Mouse (Mus musculus): ENCODE measurements around the gene Bag2. TPM values are rescaled to one million over a fixed set of nuclear protein-coding genes. Genes with fewer than 3 reads are reported as not detected.

Bag2 gene
- total RNA-seq, 2 experiments from 2014 or later, result 11.6 to 12.9 TPM

DNA sequence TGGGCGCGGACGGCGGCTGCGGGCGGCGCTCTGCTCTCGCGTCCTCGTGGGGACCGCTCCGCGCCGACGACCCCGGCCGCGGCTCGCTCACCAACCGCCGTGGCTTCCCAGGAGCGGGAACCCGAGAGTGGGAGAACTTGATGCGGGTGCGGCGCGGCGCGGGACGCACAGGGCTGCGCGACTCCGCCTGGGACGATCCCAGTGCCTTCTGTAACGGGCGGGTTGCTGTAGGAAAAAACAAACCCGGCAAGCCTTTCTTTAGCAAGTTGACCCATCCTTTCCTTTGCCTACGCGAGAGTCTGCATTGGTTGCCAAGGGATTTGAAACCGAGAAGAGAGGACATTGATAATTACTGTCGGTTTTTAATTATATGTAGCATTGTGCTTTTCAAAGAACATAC is 37.4 kb downstream of the Bag2 start:
- no peak for DNase-seq (ENCODE audit: extremely low spot score in 1 of 2, low spot score in 2 of 2)
- no peak for TF ChIP-seq CTCF (IDR thresholded peaks at IDR 0.05)
- peak overlapping the region; percentile 62 for H3K4me3 ChIP-seq

DNA sequence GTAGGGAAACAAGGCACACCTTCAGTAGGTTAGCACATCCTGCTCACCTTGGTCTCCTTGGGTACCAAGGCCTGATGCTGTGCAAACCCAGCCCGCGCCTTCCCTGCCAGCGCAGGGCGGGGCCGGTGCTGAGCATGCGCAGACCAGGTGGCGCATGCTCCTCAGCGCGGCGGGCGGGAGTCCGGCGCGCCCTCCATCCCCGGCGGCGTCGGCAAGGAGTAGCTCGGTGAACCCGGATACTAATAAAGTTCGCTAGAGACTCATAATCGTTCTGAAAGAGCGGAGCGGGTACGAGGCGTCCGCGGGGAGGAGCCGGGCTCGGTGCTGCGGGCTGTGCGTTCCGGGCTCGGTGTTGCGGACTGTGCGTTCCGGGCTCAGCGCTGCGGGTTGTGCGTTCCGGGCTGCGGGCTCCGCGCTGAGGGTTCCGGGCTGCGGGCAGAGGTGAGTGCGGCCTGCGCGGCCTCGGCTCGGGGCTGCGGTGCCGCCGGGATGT is 37.8 kb downstream of the Bag2 start, which contains the start of gene Rab23:
TSS of gene Rab23 (plus strand) at position 155 of the 493 bp plus-strand sequence.
- Histone ChIP-seq H3K4me3 (peak within 1 kb of the TSS; percentile 62), H3K27ac (peak within 1 kb of the TSS; percentile 88)
- intact Hi-C loops (cut with DNase I), result loop anchor here (2.0 kb wide), 2 partner anchors 19 to 49 kb away; no protein-coding TSS in a partner anchor
- TF ChIP-seq CTCF (IDR thresholded peaks at IDR 0.05), result no peak
- DNase-seq (ENCODE audit: extremely low spot score in 1 of 2, low spot score in 2 of 2), result peak; percentile 86

More for the DNA sequence above, 37.4 kb downstream of the Bag2 start:
- peak overlapping the region; percentile 88 for H3K27ac ChIP-seq
- intact Hi-C loops (cut with DNase I), result loop anchor here (2.0 kb wide), 2 partner anchors 19 to 49 kb away; no protein-coding TSS in a partner anchor

DNA sequence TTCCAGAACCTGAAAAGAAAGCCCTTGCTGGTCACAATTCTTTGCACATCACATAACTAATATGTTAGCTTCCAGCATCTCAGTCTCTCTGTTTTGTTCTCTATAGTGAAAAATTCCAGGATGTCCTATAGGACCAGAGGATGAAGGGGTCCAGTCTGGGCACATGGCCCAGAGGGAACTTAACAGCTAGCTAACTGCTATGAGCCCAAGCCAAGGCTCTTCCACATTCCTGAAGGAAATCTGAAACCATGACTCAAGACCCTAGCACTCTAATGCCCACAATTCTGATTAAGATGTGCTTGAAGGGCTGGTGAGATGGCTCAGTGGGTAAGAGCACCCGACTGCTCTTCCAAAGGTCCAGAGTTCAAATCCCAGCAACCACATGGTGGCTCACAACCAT is 40.0 kb downstream of the Bag2 start:
- TF ChIP-seq CTCF (IDR thresholded peaks at IDR 0.05), result no peak
- DNase-seq (ENCODE audit: extremely low spot score in 1 of 2, low spot score in 2 of 2), result no peak

DNA sequence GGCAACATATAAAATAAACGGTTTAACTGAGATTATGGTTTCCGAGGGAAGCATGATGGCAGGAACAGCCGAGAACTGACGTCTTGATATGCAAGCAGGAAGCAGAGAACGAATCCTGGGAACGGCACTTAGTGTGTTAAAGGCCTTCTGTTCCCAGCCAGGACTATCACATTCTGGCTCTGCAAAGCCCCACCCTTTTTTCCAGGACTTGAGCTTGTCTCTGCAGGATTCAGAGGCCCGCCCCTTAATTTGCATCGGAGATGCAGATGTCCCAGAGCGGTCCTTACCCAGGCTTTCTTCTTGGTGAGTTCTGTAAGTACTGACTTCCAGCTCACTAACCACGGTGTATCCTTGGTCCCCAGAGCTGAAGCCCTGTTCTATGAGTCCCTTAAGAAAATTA is 42.8 kb downstream of the Bag2 start:
- intact Hi-C loops (cut with DNase I), result no loop called here
- TF ChIP-seq CTCF (IDR thresholded peaks at IDR 0.05), result no peak
- Histone ChIP-seq H3K27ac (no peak overlapping the region), H3K4me3 (no peak overlapping the region)
- no peak for DNase-seq (ENCODE audit: extremely low spot score in 1 of 2, low spot score in 2 of 2)

More for the DNA sequence above, 40.0 kb downstream of the Bag2 start:
- Histone ChIP-seq H3K27ac (no peak overlapping the region), H3K4me3 (no peak overlapping the region)
- intact Hi-C loops (cut with DNase I), result no loop called here

DNA sequence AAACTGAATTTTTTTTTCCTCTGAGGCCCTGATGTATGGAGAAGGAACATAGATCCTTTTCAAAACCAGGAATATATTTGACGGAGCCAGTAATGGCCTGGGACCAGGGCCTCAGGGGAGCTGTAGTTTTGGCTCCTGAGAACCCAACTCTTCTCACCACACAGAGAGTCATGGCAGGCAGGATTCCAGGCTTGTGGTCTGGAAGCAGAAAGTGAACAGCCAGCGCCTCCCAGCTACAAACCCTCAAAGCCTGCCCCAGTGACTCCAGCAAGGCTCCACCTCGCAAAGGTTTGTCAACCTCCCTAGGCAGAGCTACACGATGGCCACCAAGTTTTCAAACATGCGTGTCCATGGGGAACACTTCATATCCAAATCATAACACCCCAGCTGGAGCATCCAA is 45.6 kb downstream of the Bag2 start:
- no peak for TF ChIP-seq CTCF (IDR thresholded peaks at IDR 0.05)
- intact Hi-C loops (cut with DNase I), result no loop called here
- Histone ChIP-seq H3K27ac (no peak overlapping the region), H3K4me3 (no peak overlapping the region)
- DNase-seq (ENCODE audit: extremely low spot score in 1 of 2, low spot score in 2 of 2), result no peak

DNA sequence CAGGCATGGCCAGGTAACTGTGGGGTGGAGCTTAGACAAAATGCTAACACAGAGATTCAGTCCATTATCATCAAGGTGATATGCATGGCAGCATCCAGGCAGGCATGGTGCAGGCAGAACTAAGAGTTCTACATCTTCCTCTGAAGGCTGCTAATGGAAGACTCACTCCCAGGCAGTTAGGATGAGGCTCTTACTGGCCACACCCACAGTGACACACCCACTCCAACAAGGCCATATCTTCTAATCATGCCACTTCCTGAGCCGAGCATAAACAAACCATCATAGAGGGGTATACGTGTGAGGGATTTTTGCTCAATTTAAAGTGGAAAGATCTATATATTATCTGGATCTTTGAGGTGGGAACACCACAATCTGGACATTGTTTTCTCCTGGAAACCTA is 48.0 kb downstream of the Bag2 start:
- H3K27ac ChIP-seq, result no peak overlapping the region
- TF ChIP-seq CTCF (IDR thresholded peaks at IDR 0.05), result no peak

DNA sequence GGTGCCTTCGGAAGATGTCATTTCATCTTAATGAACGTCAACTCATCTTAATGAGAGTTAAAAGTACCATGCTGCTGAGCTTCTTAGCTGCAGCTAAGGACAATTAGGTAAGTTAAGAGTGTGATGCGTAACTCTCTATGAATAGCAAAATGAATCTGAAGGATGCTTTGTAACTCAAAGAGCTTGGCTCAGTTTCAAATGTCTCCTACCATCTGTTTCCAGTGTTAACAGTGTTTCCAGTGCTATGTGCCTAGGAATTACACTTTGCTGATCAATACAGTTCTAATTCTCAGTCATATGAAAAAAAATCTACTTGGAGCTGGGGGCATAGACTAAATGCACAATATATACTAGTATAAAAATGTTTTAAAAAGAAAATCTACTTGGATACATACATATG is 56.4 kb downstream of the Bag2 start:
- intact Hi-C loops (cut with DNase I), result no loop called here
- Histone ChIP-seq H3K27ac (no peak overlapping the region), H3K4me3 (no peak overlapping the region)
- DNase-seq (ENCODE audit: extremely low spot score in 1 of 2, low spot score in 2 of 2), result no peak
- TF ChIP-seq CTCF (IDR thresholded peaks at IDR 0.05), result no peak

More for the DNA sequence above, 48.0 kb downstream of the Bag2 start:
- intact Hi-C loops (cut with DNase I), result no loop called here
- no peak for DNase-seq (ENCODE audit: extremely low spot score in 1 of 2, low spot score in 2 of 2)
- H3K4me3 ChIP-seq, result no peak overlapping the region

DNA sequence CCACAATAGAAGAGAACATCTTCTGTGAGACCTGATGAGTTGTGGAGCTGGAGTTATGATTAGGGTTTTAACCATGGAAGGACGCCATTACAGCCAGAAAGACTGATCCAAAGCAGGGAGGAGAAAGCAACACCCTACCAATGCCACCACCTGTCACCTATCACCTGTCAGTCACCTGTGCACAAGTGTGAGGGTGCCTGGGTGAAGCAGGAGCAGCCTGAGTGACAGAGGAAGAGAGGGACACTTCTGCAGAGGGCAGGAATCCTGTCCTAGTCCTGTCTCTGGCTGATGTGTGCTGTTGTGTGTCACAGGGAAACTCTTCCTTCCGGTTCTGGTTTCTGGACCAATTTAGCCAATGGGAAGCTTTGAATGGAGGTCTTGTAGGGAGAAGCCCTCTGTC is 61.6 kb downstream of the Bag2 start:
- no peak for DNase-seq (ENCODE audit: extremely low spot score in 1 of 2, low spot score in 2 of 2)
- H3K4me3 ChIP-seq, result no peak overlapping the region
- intact Hi-C loops (cut with DNase I), result no loop called here
- no peak for TF ChIP-seq CTCF (IDR thresholded peaks at IDR 0.05)
- H3K27ac ChIP-seq, result no peak overlapping the region

Other genes starting within 250 kb of the Bag2 start
- 1 to 10 TPM; 7.5 to 7.8 TPM for gene Prim2, start 88.0 kb downstream of the Bag2 start, total RNA-seq (2021)
- gene Rab23, start 37.9 kb downstream of the Bag2 start, total RNA-seq (2021), result 10 to 100 TPM; 29.7 to 31.0 TPM
- gene Zfp451, start 56.8 kb upstream of the Bag2 start, total RNA-seq (2021), result 10 to 100 TPM; 59.9 to 64.7 TPM
- gene Bend6, start 150.0 kb upstream of the Bag2 start, total RNA-seq (2021), result 100 to 1,000 TPM; 135 to 139 TPM
- 100 to 1,000 TPM; 264 to 266 TPM for gene Dst, start 150.4 kb upstream of the Bag2 start, total RNA-seq (2021)

Measured in left cerebral cortex, adult 2 months (tissue).